Mouse (Mus musculus) large intestine, adult 2 months (tissue): Measurements from ENCODE around the gene Olfr391-ps. TPM values are rescaled to one million over a fixed set of nuclear protein-coding genes. Genes with fewer than 3 reads are reported as not detected.

Source experiments
- DNase-seq: peaks from one replicate; pipeline ENCODE4 v3.0.0-alpha.2; 2012; ENCODE audit warnings: low read depth, low spot score
- WGBS: fragments of 180-500 bp; shearing (Covaris S2); methylation state at CpG from one replicate; pipeline ENCODE4 v1.1.7; 2018; 5-methylcytosine and 5-hydroxymethylcytosine counted together
- polyA plus RNA-seq: library from polyadenylated mRNA; depleted of rRNA; stranded (reverse); fragments of >200 nt; gene quantifications from 2 replicates; pipeline ENCODE4 v1.2.3, GENCODE M21; 2012; rRNA removed

Gene Olfr391-ps
- 0.04 TPM in 1 of 2 replicates, not detected in the other for polyA plus RNA-seq

DNA sequence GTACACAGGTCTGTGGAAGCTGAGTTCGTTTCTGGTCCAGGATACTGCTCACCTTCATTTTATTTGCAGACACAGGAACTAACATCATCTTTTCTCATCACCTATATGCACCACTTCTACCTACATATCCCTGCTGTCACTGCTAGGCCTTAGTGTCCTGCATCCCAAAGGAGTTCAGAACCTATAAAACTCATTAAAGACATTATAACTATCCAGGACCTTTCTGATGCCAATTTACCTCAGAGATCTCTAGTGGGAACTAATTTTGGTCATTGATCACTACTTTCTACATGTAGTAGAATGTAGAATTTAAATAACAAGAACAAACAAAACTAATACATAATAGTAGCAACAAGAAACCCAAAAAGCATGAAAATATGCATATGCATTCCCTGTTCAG is at the start of gene Olfr391-ps:
Olfr391-ps (minus strand) TSS at position 101 of the 400 bp plus-strand sequence.
- no peak for DNase-seq
- WGBS = 8% methylated on average over 1 of the region's 1 CpGs

DNA sequence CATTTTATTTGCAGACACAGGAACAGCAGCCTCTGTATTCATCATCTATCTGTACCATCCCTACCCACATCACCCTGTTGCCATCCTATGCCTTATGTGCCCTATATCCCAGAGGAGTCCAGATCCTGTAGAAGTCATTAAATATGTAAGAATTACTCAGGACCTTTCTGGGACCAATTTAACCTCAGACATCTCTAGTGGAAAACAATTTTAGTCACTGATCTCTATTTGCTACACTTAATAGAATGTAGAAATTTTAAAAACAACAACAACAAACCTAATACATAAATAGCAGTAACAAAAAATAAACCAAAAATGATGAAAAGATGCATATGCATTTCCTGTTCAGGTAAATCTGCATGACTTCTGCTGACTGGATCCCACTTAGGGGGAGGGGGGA is 48.5 kb upstream of the Olfr391-ps start, which contains the start of gene Olfr393:
Olfr393 (minus strand) TSS at position 101 of the 400 bp plus-strand sequence.
- DNase-seq = no peak

DNA sequence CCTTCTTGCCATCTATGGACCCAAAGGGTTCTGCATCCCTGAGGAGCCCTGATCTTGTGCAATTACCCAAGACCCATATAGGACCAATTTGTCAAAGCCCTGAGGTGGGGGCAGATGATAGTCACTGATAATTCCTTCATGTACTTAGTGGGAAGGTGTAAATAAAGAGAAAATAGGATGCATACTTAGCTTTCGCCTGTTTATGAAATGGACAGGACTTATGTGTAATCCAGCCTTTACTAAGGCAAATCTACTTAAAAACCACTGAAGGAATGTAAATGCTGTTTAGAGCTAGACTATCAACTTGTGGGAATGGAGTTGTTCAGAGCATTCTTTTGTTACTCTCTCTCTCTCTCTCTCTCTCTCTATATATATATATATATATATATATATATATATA is 14.1 kb upstream of the Olfr391-ps start, which contains the start of gene Olfr392:
Olfr392 (minus strand) TSS at position 101 of the 400 bp plus-strand sequence.
- 98% methylated on average over 1 of the region's 1 CpGs for WGBS
- DNase-seq = no peak

DNA sequence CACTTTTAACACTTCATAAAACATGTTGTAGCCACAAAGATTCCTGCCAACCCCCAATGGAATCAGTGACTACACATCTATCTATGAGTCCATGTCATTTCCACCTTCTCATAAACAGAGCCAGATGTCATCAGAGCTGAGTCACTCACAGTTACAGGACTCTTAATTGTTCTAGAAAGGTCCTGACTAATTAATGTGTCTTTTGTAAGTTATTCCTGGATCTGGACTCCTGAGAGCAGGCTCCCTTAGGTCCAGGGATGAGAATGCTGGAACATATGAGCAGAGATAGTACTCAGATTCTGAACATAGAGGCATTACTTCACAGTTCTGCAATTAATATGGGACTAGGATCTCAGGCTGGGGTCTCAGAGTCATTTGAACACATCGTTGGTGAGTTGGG is 20.2 kb downstream of the Olfr391-ps start, which contains the start of gene Olfr390:
Olfr390 (plus strand) TSS at position 301 of the 400 bp plus-strand sequence.
- 60% methylated on average over 1 of the region's 1 CpGs for WGBS
- DNase-seq = no peak

DNA sequence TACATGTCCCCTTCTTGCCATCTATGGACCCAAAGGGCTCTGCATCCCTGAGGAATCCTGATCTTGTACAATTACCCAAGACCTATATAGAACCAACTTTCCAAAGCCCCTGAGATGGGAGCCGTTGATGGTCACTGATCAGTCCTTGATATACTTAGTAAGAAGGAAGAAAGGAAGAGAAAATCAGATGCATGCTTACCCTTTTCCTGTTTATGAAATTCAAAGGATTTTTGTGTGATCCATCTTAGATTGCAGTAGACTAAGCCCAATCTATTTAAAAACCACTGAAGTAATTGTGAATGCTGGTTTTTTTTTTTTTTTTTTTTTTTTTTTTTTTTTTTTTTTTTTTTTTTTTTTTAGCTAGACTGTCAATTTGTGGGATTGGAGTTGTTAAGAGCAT is 22.2 kb downstream of the Olfr391-ps start, which contains the start of gene Olfr389:
Olfr389 (minus strand) TSS at position 101 of the 400 bp plus-strand sequence.
- WGBS = 88% methylated on average over 1 of the region's 1 CpGs

DNA sequence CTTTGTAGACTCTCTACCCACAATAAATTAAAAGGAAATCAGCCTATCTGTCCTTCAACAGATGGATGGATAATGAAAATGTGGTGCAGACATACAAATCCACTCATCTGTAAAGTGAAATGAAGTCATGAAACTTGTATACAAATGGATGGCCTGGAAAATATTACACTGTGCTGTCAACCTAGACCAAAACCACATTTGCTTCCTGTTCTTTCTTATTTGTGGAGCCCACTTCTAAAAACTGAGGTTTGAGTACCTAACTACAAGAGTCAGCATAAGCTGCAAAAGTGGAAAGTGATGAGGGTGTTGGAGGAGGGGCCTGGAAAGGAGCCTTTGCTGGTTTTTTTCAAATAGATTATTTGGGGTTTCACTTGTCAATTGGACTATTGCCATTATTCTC is 43.7 kb downstream of the Olfr391-ps start:
- no peak for DNase-seq

More for the DNA sequence above, 22.2 kb downstream of the Olfr391-ps start, which contains the start of gene Olfr389:
- no peak for DNase-seq

Other genes starting within 250 kb of the Olfr391-ps start
- gene Olfr385, start 210.0 kb downstream of the Olfr391-ps start, polyA plus RNA-seq = not detected in 2 replicates
- not detected in 2 replicates for gene Olfr384, start 204.5 kb downstream of the Olfr391-ps start, polyA plus RNA-seq
- gene Zfp735, start 114.3 kb downstream of the Olfr391-ps start, polyA plus RNA-seq = not detected in 2 replicates
- gene Olfr389, start 22.3 kb downstream of the Olfr391-ps start, polyA plus RNA-seq = not detected in 2 replicates
- not detected in 2 replicates for gene Olfr390, start 20.1 kb downstream of the Olfr391-ps start, polyA plus RNA-seq
- not detected in 2 replicates for gene Olfr392, start 14.0 kb upstream of the Olfr391-ps start, polyA plus RNA-seq
- not detected in 2 replicates for gene Olfr393, start 48.4 kb upstream of the Olfr391-ps start, polyA plus RNA-seq
- not detected in 2 replicates for gene Olfr394, start 87.7 kb upstream of the Olfr391-ps start, polyA plus RNA-seq
- not detected in 2 replicates for gene Olfr395, start 106.2 kb upstream of the Olfr391-ps start, polyA plus RNA-seq
- gene Olfr23, start 133.6 kb upstream of the Olfr391-ps start, polyA plus RNA-seq = not detected in 2 replicates
- not detected in 2 replicates for gene Olfr397, start 157.8 kb upstream of the Olfr391-ps start, polyA plus RNA-seq
- gene Olfr398, start 187.4 kb upstream of the Olfr391-ps start, polyA plus RNA-seq = not detected in 2 replicates